8 mouse cellular contexts compared by ENCODE assay signal in genomic region chr4:108832916-108833827, GRCm38 (mm10). TPM values are rescaled to one million over a fixed set of nuclear protein-coding genes. Genes with fewer than 3 reads are reported as not detected.
DNase-seq lines count a peak whose midpoint lies in the region; ATAC-seq and TF ChIP-seq lines count a peak whose summit lies in the region.

Gene Btf3l4 (minus strand): TSS chr4:108833614.

- peak within 1 kb of the TSS; percentile 65 for H3K4me3 ChIP-seq in C2C12 (ENCODE audit: insufficient read depth, poor library complexity, severe bottlenecking)
- H3K4me3 ChIP-seq in erythroblast, embryonic 14.5 days (replicated peaks) = peak within 1 kb of the TSS; percentile 98
- peak within 1 kb of the TSS; percentile 87 for H3K4me3 ChIP-seq in heart, embryonic 12.5 days
- peak within 1 kb of the TSS; percentile 97 for H3K4me3 ChIP-seq in kidney, postnatal 0 days (replicated peaks; ENCODE audit: low read depth, low read length)
- peak within 1 kb of the TSS; percentile 95 for H3K4me3 ChIP-seq in liver, embryonic 11.5 days (ENCODE audit: low read depth, low read length)
- peak within 1 kb of the TSS; percentile 97 for H3K4me3 ChIP-seq in stomach, embryonic 14.5 days (ENCODE audit: low read depth, low read length)

- peak within 1 kb of the TSS; percentile 67 for H3K4me2 ChIP-seq in heart, embryonic 12.5 days
- peak within 1 kb of the TSS; percentile 63 for H3K4me2 ChIP-seq in kidney, postnatal 0 days (ENCODE audit: low read length)
- peak within 1 kb of the TSS; percentile 85 for H3K4me2 ChIP-seq in liver, embryonic 11.5 days
- peak within 1 kb of the TSS; percentile 56 for H3K4me2 ChIP-seq in stomach, embryonic 14.5 days (replicated peaks; ENCODE audit: low read depth, low read length)

- peak within 1 kb of the TSS; percentile 86 for H3ac ChIP-seq in C2C12 (ENCODE audit: control insufficient read depth, insufficient read length, low read depth)

- H3K36me3 ChIP-seq in C2C12 (ENCODE audit: control insufficient read depth, insufficient read depth) = peaks cover 16% of the 10 kb centered on the region
- peaks cover 23% of the 10 kb centered on the region for H3K36me3 ChIP-seq in erythroblast, embryonic 14.5 days (ENCODE audit: control insufficient read depth)
- H3K36me3 ChIP-seq in heart, embryonic 12.5 days = peaks cover 19% of the 10 kb centered on the region
- peaks cover 11% of the 10 kb centered on the region; the same call in 1 of the 2 replicates for H3K36me3 ChIP-seq in kidney, postnatal 0 days (ENCODE audit: insufficient read depth, low read length)
- H3K36me3 ChIP-seq in liver, embryonic 11.5 days (ENCODE audit: control insufficient read depth, insufficient read depth, low read length) = peaks cover 4% of the 10 kb centered on the region
- H3K36me3 ChIP-seq in stomach, embryonic 14.5 days (ENCODE audit: control insufficient read depth, insufficient read depth, low read length) = peaks cover 8% of the 10 kb centered on the region; the same call in 1 of the 2 replicates

- no peak for TF ChIP-seq CTCF in C2C12 (IDR thresholded peaks at IDR 0.05; ENCODE audit: control insufficient read depth, insufficient read depth, insufficient read length)
- no peak for TF ChIP-seq CTCF in brain, embryonic 14.5 days (IDR thresholded peaks at IDR 0.05; ENCODE audit: borderline replicate concordance, extremely low read depth, insufficient read depth, insufficient read length)
- no peak for TF ChIP-seq CTCF in kidney, postnatal 0 days (IDR thresholded peaks at IDR 0.05; ENCODE audit: low read depth)

- WGBS in heart, embryonic 12.5 days = under 1% methylated on average over 68 of the region's 73 CpGs
- under 1% methylated on average over 68 of the region's 73 CpGs for WGBS in kidney, postnatal 0 days
- under 1% methylated on average over 72 of the region's 73 CpGs for WGBS in liver, embryonic 11.5 days
- WGBS in stomach, embryonic 14.5 days = under 1% methylated on average over 59 of the region's 73 CpGs

- ATAC-seq in heart, embryonic 12.5 days (ENCODE audit: insufficient number of reproducible peaks, low FRiP score) = peak; percentile 95
- peak; percentile 94 for ATAC-seq in kidney, postnatal 0 days (replicated peaks; ENCODE audit: low FRiP score, low read depth)
- peak; percentile 93 for ATAC-seq in liver, embryonic 11.5 days (replicated peaks; ENCODE audit: low FRiP score)
- ATAC-seq in stomach, embryonic 14.5 days (ENCODE audit: insufficient number of reproducible peaks, insufficient read depth, low FRiP score, low read depth) = peak; percentile 92

- TF ChIP-seq POLR2A in brain, embryonic 14.5 days (IDR thresholded peaks at IDR 0.05; ENCODE audit: borderline replicate concordance, extremely low read depth, insufficient read depth, insufficient read length, poor library complexity, severe bottlenecking) = peak; percentile 69

- peaks cover 35% of the 10 kb centered on the region for H3K79me3 ChIP-seq in C2C12 (ENCODE audit: low read depth)

- no peaks in the 10 kb centered on the region for H3K27me3 ChIP-seq in C2C12 (ENCODE audit: control insufficient read depth, insufficient read depth, insufficient read length)
- H3K27me3 ChIP-seq in erythroblast, embryonic 14.5 days (ENCODE audit: control insufficient read depth) = no peaks in the 10 kb centered on the region
- no peaks in the 10 kb centered on the region for H3K27me3 ChIP-seq in heart, embryonic 12.5 days (replicated peaks)
- H3K27me3 ChIP-seq in kidney, postnatal 0 days (ENCODE audit: insufficient read depth, low read length) = no peaks in the 10 kb centered on the region
- no peaks in the 10 kb centered on the region for H3K27me3 ChIP-seq in liver, embryonic 11.5 days (replicated peaks; ENCODE audit: control insufficient read depth, insufficient read depth, low read length)
- H3K27me3 ChIP-seq in stomach, embryonic 14.5 days (ENCODE audit: control insufficient read depth, insufficient read depth, low read length) = no peaks in the 10 kb centered on the region

- H3K9me3 ChIP-seq in erythroblast, embryonic 14.5 days (ENCODE audit: control insufficient read depth, low read length) = no peaks in the 10 kb centered on the region
- no peaks in the 10 kb centered on the region for H3K9me3 ChIP-seq in heart, embryonic 12.5 days (replicated peaks)
- no peaks in the 10 kb centered on the region for H3K9me3 ChIP-seq in kidney, postnatal 0 days (replicated peaks; ENCODE audit: low read length)
- no peaks in the 10 kb centered on the region for H3K9me3 ChIP-seq in liver, embryonic 11.5 days (ENCODE audit: control insufficient read depth, low read length)
- H3K9me3 ChIP-seq in stomach, embryonic 14.5 days (ENCODE audit: control insufficient read depth, low read depth, low read length) = no peaks in the 10 kb centered on the region

- DNase-seq in brain, embryonic 14.5 days (ENCODE audit: low read depth) = peak; percentile 99
- DNase-seq in kidney, postnatal 0 days (ENCODE audit: low spot score) = peak; percentile 98
- DNase-seq in liver, embryonic 11.5 days (ENCODE audit: low spot score) = peak; percentile 96
- DNase-seq in naive thymus-derived CD4-positive, alpha-beta T cell, adult 2 months (ENCODE audit: low read depth) = peak; percentile 94

- peak within 1 kb of the TSS; percentile 96 for H3K9ac ChIP-seq in heart, embryonic 12.5 days
- peak within 1 kb of the TSS; percentile 98 for H3K9ac ChIP-seq in kidney, postnatal 0 days (ENCODE audit: low read depth, low read length)
- H3K9ac ChIP-seq in liver, embryonic 11.5 days (ENCODE audit: low read depth, low read length) = peak within 1 kb of the TSS; percentile 98
- peak within 1 kb of the TSS; percentile 95 for H3K9ac ChIP-seq in stomach, embryonic 14.5 days (replicated peaks; ENCODE audit: low read depth, low read length)

- peaks cover 75% of the 10 kb centered on the region for H3K79me2 ChIP-seq in C2C12 (ENCODE audit: control insufficient read depth, insufficient read depth)

- H3K27ac ChIP-seq in heart, embryonic 12.5 days (ENCODE audit: poor library complexity, severe bottlenecking) = peak within 1 kb of the TSS; percentile 99
- H3K27ac ChIP-seq in kidney, postnatal 0 days = peak within 1 kb of the TSS; percentile 93
- peak within 1 kb of the TSS; percentile 93 for H3K27ac ChIP-seq in liver, embryonic 11.5 days (ENCODE audit: low read depth, low read length)
- peak within 1 kb of the TSS; percentile 93 for H3K27ac ChIP-seq in stomach, embryonic 14.5 days (ENCODE audit: low read length)

- H3K4me1 ChIP-seq in erythroblast, embryonic 14.5 days (ENCODE audit: control insufficient read depth) = peaks cover 36% of the 10 kb centered on the region
- H3K4me1 ChIP-seq in heart, embryonic 12.5 days (replicated peaks) = peaks cover 31% of the 10 kb centered on the region
- H3K4me1 ChIP-seq in kidney, postnatal 0 days (replicated peaks; ENCODE audit: insufficient read depth, low read length) = peaks cover 11% of the 10 kb centered on the region
- peaks cover 9% of the 10 kb centered on the region for H3K4me1 ChIP-seq in liver, embryonic 11.5 days (replicated peaks; ENCODE audit: control insufficient read depth, insufficient read depth, low read length)
- H3K4me1 ChIP-seq in stomach, embryonic 14.5 days (ENCODE audit: control insufficient read depth, insufficient read depth, low read length) = peaks cover 11% of the 10 kb centered on the region; the same call in 1 of the 2 replicates

TF ChIP-seq in C2C12, 6 proteins besides CTCF, POLR2A, EP300 and RAD21:
- no peak for TF ChIP-seq FOSL1 (IDR thresholded peaks at IDR 0.05; ENCODE audit: insufficient read depth, low read length, poor library complexity, severe bottlenecking)
- TF ChIP-seq USF1 (IDR thresholded peaks at IDR 0.05; ENCODE audit: low read depth) = peak; percentile 79
- no peak for TF ChIP-seq MYOG (IDR thresholded peaks at IDR 0.05; ENCODE audit: control insufficient read depth, extremely low read depth, insufficient read length)
- TF ChIP-seq MAX (IDR thresholded peaks at IDR 0.05) = peak; percentile 55
- no peak for TF ChIP-seq CEBPB (IDR thresholded peaks at IDR 0.05; ENCODE audit: low read depth)
- no peak for TF ChIP-seq MYOD1 (IDR thresholded peaks at IDR 0.05; ENCODE audit: control insufficient read depth, insufficient read length, low read depth)

RNA-seq across cellular contexts. Expression of gene Btf3l4, which starts in this region (rescaled TPM):
- polyA plus RNA-seq in C2C12 (2012; fragmentation: generic; extraction: Trizol) = 29.1 TPM
- 113 and 134 TPM in 2 replicates for polyA plus RNA-seq in brain, embryonic 14.5 days (2012; rRNA removed)
- 0.32 and 0.61 TPM in 2 replicates for polyA plus RNA-seq in erythroblast, embryonic 14.5 days (2012)
- polyA plus RNA-seq in heart, embryonic 12.5 days (2016; fragmentation: Nextera tagmentation; extraction: Ambion mirVana) = 182 and 186 TPM in 2 replicates
- 169 and 174 TPM in 2 replicates for polyA plus RNA-seq in kidney, postnatal 0 days (2015; fragmentation: Nextera tagmentation; extraction: Ambion mirVana)
- 121 and 125 TPM in 2 replicates for polyA plus RNA-seq in liver, embryonic 11.5 days (2014; fragmentation: Nextera tagmentation; extraction: Ambion mirVana)
- polyA plus RNA-seq in stomach, embryonic 14.5 days (2014; fragmentation: Nextera tagmentation; extraction: Ambion mirVana) = 171 and 187 TPM in 2 replicates

Comparison
In these comparisons a context has a peak if more than half of its experiments do, and no peak if none do; other contexts are left out.
1. Peak in every context shown above with its lines: DNase-seq, ATAC-seq, H3K4me3 ChIP-seq and H3K27ac ChIP-seq.
2. RNA of gene Btf3l4 (polyA plus RNA-seq): 182 to 186 TPM in heart, embryonic 12.5 days, 169 to 174 TPM in kidney, postnatal 0 days, 171 to 187 TPM in stomach, embryonic 14.5 days, 121 to 125 TPM in liver, embryonic 11.5 days, 113 to 134 TPM in brain, embryonic 14.5 days and 29.1 TPM in C2C12 (single experiment); 0.32 to 0.61 TPM in erythroblast, embryonic 14.5 days; every median in the first group is over 10 times any median in the second.